19 mouse cellular contexts compared by ENCODE assay signal in the genomic region with DNA sequence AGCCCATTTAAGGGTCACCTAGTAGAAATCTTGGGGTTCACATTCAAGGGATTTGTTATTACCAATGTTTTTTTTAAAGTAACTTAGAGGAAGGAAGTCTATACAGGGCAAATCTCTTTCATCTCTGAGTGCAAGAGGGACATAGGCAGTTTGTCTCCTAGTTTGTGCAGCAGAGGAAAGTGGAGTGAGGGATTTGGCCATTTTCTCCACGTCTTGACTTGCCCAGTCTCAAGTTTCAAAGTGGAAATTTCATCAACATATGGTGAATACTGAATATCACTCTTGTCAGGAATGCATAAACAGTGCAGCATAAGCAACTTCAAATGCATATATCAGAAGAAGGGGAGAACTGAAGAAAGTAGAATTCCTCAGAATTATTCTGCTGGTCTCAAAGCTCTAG. TPM values are rescaled to one million over a fixed set of nuclear protein-coding genes. Genes with fewer than 3 reads are reported as not detected.
"Had no signal": no experiment of that assay in that cellular context is flagged by ENCODE, and none has a peak within 500 bp of the region (broad histone marks: within the 10 kb centered on the region; RNA-seq: fewer than 3 reads in every experiment).

No protein-coding gene starts in this region.

- H3K9ac ChIP-seq: neural tube, embryonic 13.5 days; neural tube, embryonic 15.5 days; stomach, embryonic 15.5 days had no signal

- DNase-seq: retina, postnatal 1 day; right cerebral cortex, adult 18-20 months; right cerebral cortex, postnatal 14 days; right cerebral cortex, postnatal 25 days; right cerebral cortex, postnatal 4 days; spleen, adult 18-20 months; thymus, adult 18-20 months; thymus, adult 2 months; thymus, postnatal 14 days; thymus, postnatal 25 days; thymus, postnatal 36 days; thymus, postnatal 4 days had no signal

- H3K4me1 ChIP-seq: neural tube, embryonic 13.5 days; neural tube, embryonic 15.5 days; stomach, embryonic 15.5 days had no signal

- H3K27me3 ChIP-seq: neural tube, embryonic 13.5 days; neural tube, embryonic 15.5 days; stomach, embryonic 15.5 days had no signal

- H3K4me2 ChIP-seq: neural tube, embryonic 13.5 days; neural tube, embryonic 15.5 days; stomach, embryonic 15.5 days had no signal

- H3K4me3 ChIP-seq: neural tube, embryonic 13.5 days; neural tube, embryonic 15.5 days; stomach, embryonic 15.5 days had no signal

- H3K36me3 ChIP-seq: neural tube, embryonic 13.5 days; neural tube, embryonic 15.5 days; stomach, embryonic 15.5 days had no signal

- H3K9me3 ChIP-seq: neural tube, embryonic 13.5 days; neural tube, embryonic 15.5 days; stomach, embryonic 15.5 days had no signal

- H3K27ac ChIP-seq: neural tube, embryonic 13.5 days; neural tube, embryonic 15.5 days; stomach, embryonic 15.5 days; stomach, postnatal 0 days had no signal

RNA-seq across cellular contexts. Expression of gene Kctd8, which starts 39.8 kb away (rescaled TPM):
- polyA plus RNA-seq: spleen, adult 2 months; testis, adult 2 months; urinary bladder, adult 2 months had no signal
